Mouse (Mus musculus): ENCODE measurements at regions not wholly inside any gene's neighbourhood (a gene's known extent, or its start where the extent isn't known, plus 50 kb on each side); places are given as distances from the start of the nearest gene placed in this dataset.

DNA sequence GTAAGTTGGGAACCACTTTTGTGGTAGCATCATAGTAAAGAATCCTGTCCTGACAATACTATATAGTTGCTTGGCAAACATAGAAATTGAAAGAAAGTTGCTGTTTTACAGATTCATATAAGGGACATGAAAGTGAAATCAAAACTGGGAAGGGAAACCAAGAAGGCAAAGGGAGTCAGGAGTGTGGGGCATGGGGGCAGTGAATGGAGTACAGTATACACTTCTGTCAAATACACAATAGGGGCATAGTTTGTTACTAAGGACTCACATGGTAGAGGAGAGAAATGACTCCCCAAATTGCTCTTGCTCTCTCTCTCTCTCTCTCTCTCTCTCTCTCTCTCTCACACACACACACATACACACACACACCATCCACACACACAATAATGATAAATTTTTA lies 185.1 kb downstream of the Kdr start:
- no peak for TF ChIP-seq USF1 (IDR thresholded peaks at IDR 0.05; ENCODE audit: low read depth)
- TF ChIP-seq CTCF (IDR thresholded peaks at IDR 0.05; ENCODE audit: control insufficient read depth, insufficient read depth, insufficient read length), result no peak
- no peak for TF ChIP-seq CEBPB (IDR thresholded peaks at IDR 0.05; ENCODE audit: low read depth)
- TF ChIP-seq FOSL1 (IDR thresholded peaks at IDR 0.05; ENCODE audit: insufficient read depth, low read length, poor library complexity, severe bottlenecking), result no peak
- no peak for TF ChIP-seq MYOD1 (IDR thresholded peaks at IDR 0.05; ENCODE audit: control insufficient read depth, insufficient read length, low read depth)
- TF ChIP-seq MYOG (IDR thresholded peaks at IDR 0.05; ENCODE audit: control insufficient read depth, extremely low read depth, insufficient read length), result no peak
- no peak for TF ChIP-seq MAX (IDR thresholded peaks at IDR 0.05)
